Mouse (Mus musculus): ENCODE measurements around the gene Sval2. TPM values are rescaled to one million over a fixed set of nuclear protein-coding genes. Genes with fewer than 3 reads are reported as not detected.

The Sval2 gene
- not detected in 2 replicates for polyA plus RNA-seq (2012; ENCODE audit: low replicate concordance)

GRCm38 (mm10) chr6:41852689-41853088 is at the start of gene Sval2:
Gene Sval2 (plus strand): TSS chr6:41852989.

GRCm38 (mm10) chr6:41847235-41847634 is 5.6 kb upstream of the Sval2 start, which contains the start of gene Pip:
Gene Pip (plus strand): TSS chr6:41847535.

Other genes with a start within 250 kb of the Sval2 start
- gene Ephb6, start 247.5 kb upstream of the Sval2 start, polyA plus RNA-seq (2012; ENCODE audit: low replicate concordance): 1.2 and 8.3 TPM in 2 replicates
- gene Trpv6, start 216.6 kb upstream of the Sval2 start, polyA plus RNA-seq (2012; ENCODE audit: low replicate concordance): not detected in 2 replicates
- 0.05 TPM in 1 of 2 replicates, not detected in the other for gene Trpv5, start 172.2 kb upstream of the Sval2 start, polyA plus RNA-seq (2012; ENCODE audit: low replicate concordance)
- not detected in 2 replicates for gene Llcfc1, start 168.6 kb upstream of the Sval2 start, polyA plus RNA-seq (2012; ENCODE audit: low replicate concordance)
- 19.2 and 25.4 TPM in 2 replicates for gene Kel, start 148.7 kb upstream of the Sval2 start, polyA plus RNA-seq (2012; ENCODE audit: low replicate concordance)
- gene Olfr459, start 77.8 kb upstream of the Sval2 start, polyA plus RNA-seq (2012; ENCODE audit: low replicate concordance): not detected in 2 replicates
- not detected in 2 replicates for gene Pip, start 5.5 kb upstream of the Sval2 start, polyA plus RNA-seq (2012; ENCODE audit: low replicate concordance)
- not detected in 2 replicates for gene Sval1, start 98.6 kb downstream of the Sval2 start, polyA plus RNA-seq (2012; ENCODE audit: low replicate concordance)
- not detected in 2 replicates for gene Sval3, start 115.2 kb downstream of the Sval2 start, polyA plus RNA-seq (2012; ENCODE audit: low replicate concordance)
- gene Sva, start 185.4 kb downstream of the Sval2 start, polyA plus RNA-seq (2012; ENCODE audit: low replicate concordance): not detected in 2 replicates

All from leukemia stem cell, adult 10-12 weeks (primary cell).